Mouse (Mus musculus) WW6 (cell line): ENCODE results near the gene Klhl21.
"Not testable (repeated sequence)": the region's sequence is repeated elsewhere in the genome, so short reads cannot be mapped to it uniquely, and the experiment has no call there.

ENCODE experiments used
- DNase-seq: peaks from one replicate; pipeline ENCODE4 v3.0.0-alpha.2; 2013; ENCODE audit warnings: low read depth, low spot score

Klhl21 gene

DNA sequence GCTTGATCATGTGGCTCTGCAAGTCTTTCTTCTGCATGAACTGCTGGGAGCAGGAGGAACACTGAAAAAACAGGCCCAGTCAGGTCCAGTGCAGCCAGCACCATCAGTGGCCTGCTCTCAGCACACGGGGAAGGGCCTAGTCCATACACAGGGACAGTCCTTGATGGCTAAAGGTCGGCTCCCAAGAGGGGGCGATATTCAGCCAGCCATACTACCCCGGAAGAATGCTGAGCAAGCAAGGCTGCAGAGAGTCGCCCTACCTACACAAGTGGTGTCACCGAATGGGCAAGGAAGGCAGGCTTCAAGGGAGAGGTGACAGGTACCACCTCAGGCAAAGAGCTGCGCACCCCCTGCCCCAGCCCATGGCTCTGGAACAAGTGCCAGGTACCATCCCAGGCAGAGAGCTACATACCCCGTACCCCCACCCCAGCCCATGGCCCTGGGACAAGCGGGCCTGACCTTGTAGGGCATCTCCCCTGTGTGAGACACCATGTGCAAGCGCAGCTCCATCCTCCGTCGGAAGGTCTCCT is 13.0 kb downstream of the Klhl21 start:
- no peak for DNase-seq

DNA sequence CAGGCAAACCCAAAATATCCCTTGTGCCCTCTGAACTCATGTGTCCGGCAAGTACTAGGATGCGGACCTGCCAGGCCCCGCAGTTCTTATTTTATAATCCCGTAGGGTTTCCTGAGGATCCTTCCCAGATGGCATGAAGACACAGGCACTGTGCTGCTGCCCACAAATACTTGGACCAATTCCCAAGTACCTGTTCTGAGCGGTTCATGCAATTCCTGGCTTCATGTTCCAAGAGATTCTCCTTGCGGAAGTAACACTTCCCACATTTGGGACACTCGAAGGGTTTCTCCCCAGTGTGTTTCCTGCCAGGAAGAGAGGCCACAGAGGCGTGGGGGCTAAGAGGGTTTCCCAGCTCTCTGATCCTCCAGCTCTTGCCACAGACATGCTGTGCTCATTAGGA is 13.9 kb downstream of the Klhl21 start:
- DNase-seq: no peak

DNA sequence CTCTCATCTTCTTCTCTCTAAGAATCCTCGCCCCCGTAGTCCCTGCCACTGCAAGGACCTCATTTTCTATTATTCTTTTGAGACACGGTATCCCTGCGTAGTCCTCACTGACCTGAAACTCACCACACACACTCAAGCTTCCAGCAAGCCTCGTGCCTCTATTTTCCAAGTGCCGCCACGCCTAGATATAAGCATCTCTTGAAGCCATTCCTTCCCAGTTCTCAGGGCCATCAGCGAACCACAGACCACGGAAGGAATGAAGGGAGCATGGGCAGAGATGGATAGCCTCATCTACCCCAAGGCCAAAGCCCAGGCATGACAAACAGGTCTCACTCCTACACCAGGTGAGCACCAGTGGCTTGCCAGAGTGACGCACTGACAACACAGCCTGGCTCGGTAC is 15.9 kb downstream of the Klhl21 start:
- no peak for DNase-seq

DNA sequence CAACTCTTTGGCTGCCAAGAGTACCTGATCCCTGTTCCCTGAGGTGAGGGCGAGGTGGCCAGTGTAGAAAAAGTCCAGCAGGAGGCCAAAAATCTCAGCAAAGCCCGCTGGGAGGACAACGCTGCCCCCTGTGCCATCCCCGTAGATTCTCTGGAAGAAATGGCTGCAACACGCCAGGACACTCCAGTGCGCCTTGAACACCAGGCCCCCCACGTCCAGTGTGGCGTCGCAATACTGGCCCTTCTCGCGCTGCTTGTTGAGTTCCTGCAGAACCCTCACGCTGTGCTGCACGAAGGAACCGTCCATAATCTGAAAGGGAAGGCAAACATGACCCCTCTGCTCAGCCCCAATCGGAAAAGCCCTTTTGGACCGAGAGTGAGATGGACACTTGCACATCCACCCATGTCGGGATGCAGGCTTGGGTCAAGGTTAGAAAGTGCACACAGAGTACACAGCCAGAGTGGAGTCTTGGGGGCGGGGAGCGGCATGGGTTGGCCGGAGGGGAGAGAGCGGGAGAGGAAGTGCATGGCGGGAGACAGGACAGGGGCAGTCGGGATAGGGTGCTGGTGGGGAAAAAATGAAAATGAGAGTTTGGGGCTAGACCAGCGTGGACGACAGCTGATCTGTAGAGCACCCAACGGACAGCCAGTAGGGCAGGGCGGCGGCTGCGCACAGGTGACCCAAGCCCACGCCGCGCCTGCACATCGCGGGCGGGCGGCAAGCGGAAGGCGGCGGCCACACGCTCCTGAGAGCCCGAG is 18.3 kb downstream of the Klhl21 start:
- DNase-seq: no peak

DNA sequence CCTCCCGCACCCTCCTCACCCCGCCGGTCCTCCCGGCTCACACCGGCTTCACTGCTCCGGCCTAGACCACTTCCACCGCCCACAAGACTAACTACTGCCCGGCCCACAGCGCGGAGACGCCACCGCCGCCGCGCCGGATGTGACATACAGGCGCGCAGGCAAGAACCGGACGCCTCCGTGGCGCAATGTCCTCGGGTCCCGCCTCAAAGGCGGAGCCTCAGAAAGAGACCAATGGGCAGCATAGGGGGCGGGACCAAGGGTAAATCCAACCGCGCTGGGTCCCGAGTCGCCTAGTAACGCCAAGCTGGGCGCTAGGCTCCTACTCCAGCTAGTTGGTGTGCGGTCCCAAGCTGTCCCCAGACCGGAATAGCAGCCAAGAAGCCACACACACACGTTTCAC is 18.9 kb downstream of the Klhl21 start, which contains the start of gene Zbtb48:
TSS of gene Zbtb48 (minus strand) at position 148 of the 400 bp plus-strand sequence.
- DNase-seq: peak; percentile 89

DNA sequence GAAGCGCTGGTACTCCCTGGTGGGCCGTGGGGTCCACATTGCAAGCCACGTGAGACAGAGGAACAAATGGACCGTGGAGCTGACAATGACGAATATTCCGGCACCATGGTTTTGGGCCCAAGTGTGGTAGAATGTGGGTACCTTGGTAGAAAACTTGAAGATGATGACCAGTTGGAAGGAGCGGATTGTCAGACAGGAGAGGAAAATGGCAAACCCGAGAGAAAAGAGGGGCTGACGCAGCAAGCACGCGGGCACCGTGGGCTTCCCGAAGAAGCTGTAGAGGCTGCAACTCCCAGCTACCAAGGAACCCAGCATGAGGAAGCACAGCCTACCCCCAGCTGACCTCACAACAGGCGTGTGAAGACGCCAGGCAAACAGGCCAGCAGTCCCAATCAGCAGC is 19.9 kb downstream of the Klhl21 start:
- no peak for DNase-seq

DNA sequence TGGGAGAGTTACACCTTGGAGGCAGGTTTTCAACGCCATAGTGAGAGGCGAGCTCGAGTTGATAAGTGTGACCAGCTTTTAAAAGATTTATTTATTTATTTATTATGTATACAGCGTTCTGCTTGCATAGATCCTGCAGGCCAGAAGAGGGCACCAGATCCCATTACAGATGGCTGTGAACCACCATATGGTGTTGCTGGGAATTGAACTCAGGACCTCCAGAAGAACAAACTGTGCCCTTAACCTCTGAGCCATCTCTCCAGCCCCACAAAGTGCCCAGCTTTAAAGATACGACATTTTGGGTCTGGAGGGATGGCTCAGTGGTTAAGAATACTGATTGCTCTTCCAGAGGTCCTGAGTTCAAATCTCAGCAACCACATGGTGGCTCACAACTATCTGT is 20.5 kb downstream of the Klhl21 start:
- DNase-seq: no peak

DNA sequence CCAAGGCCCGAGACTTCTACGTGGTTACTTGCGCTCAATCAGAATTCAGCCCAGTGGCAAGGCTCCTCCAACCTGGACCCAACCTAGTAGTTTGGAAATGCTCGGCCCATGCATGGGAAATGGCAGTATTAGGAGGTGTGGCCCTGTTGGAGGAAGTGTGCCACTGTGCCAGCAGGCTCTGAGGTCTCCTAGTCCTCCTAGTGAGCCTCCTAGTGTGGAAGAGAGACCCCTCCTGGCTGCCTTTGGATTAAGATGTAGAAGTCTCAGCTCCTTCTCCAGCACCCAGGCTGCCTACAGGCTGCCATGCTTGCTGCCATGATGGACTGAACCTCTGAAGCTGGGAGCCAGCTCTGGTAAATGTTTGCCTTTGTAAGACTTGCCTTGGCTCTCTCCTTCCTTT is 21.4 kb downstream of the Klhl21 start:
- no peak for DNase-seq

DNA sequence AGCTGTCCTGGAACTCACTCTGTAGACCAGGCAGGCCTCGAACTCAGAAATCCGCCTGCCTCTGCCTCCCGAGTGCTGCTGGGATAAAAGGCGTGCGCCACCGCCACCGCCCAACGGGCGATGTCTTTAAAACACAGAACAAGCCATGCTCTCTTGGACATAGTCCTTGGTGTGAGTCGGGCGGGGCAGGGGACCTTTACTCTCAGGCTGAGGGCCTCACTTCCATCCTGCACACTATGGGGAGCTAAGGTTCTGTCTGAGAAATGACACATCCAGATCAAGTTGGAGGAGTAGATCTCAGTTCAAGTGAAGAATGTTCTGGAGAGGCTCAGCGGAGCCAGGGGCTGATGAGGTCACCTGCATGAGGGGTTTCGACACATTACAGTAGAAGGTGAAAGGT is 24.3 kb downstream of the Klhl21 start:
- no peak for DNase-seq

DNA sequence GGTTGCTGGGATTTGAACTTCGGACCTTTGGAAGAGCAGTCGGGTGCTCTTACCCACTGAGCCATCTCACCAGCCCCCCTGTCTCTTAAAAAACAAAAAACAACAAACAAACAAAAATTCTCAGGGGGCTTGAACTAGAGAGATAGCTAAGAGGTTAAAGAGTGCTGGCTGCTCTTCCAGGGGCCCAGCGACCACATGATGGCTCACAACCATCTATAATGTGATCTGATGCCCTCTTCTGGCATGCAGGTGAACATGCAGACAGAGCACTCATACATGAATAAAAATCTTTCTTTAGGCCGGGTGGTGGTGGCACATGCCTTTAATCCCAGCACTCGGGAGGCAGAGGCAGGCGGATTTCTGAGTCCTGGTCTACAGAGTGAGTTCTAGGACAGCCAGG is 27.9 kb downstream of the Klhl21 start:
- DNase-seq: not testable (repeated sequence)

DNA sequence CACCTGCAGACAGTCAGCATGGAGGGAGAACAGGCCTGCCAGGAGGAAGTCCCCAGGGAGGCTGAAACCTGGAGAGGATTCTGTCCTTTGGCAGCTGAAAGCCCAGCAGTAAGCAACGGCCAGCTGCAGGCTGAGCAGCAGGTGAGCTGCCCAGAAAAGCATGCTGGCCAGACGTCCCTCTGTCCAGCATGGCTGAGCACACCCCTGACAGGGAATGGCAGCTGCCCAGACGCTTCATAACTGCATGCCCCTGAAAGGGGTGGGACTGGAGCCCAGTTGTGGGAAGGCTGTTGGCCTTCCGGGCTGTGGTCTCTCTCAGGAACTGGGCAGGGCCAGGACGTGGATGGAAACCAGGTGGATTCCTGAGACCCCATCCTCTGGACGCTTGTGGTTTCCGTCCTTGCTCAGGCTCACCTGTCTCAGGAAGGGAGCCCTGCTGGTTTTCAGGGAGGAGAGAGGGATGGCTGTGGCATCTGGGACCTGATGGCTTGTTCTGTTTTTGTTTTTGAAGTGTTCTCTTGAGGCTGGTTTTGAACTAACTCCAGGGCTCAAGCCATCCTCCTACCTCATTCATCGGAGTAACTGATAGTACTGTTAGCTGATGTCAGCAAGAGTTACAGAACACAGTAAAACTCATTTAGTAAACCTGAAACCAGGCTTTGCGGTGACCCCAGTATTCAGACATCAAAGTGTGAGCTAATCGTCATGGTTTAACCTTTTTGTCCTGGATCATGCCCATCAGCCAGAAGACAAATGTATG is 29.8 kb downstream of the Klhl21 start, which contains the start of gene Tas1r1:
TSS of gene Tas1r1 (minus strand) at position 344 of the 760 bp plus-strand sequence.
- DNase-seq: no peak

DNA sequence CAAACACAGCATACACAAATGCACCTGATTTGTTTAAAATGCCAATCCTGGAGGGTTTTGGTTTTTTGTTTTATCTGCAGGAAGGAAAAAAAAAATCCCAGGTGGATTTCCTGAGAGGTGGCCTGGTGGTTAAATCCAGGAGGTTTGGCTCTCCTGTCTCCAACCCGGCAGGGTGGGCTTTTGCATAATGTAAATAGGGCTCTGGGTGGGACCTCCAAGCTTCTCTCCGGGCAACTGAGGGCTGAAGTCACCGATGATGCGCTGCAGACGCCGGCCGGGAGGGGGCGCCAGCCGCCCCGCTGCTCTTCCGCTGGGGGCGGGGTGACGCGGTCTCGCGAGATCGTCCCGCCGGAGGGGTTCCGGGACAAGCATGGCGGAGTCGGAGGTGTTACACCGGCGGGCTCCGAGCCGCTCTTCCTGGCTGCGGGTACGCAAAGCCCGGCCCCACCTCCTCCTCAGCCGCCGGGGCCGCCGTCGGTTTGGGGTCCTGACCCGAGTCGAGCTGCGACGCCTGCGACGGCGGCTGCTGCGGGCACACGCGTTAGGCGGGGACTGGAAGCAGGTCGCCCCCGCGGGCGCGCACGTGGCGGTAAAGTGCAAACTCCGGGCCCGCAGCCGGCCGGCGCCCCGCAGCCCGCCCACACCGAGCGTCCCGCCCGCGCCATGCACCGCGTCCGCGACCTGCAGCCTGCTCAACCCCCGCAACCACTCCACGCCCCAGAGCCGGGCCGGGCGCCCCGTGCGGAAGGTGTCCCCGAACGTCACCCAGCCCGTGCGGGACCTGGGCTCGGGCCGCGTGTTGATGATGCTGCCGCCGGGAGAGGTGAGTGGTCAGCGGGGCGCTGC is 30.6 kb downstream of the Klhl21 start, which contains the start of gene Nol9:
TSS of gene Nol9 (plus strand) at position 337 of the 846 bp plus-strand sequence.
- DNase-seq: peak; percentile 80

DNA sequence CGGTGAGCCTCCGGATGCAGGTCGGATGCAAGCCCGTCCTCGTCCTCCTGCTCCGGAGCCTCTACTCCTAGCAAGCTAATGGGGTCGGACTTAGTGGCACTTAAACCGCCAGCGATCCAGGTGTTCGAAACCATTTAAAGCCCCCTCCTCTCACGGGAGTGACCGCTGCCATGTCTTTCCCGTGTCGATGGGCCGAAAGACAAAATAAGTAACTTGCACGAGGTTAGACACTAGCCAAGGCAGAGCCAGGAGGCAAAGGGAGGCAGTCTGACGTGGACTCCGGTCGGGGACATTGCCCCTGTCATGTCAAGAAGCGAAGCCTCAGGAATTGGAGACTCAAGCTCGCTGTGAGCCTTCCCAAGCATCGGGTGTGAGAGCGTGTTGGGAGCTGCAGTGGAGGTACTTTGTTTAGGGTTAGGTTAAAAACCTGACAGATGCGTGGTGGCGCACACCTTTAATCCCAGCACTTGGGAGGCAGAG is 31.3 kb downstream of the Klhl21 start:
- no peak for DNase-seq

DNA sequence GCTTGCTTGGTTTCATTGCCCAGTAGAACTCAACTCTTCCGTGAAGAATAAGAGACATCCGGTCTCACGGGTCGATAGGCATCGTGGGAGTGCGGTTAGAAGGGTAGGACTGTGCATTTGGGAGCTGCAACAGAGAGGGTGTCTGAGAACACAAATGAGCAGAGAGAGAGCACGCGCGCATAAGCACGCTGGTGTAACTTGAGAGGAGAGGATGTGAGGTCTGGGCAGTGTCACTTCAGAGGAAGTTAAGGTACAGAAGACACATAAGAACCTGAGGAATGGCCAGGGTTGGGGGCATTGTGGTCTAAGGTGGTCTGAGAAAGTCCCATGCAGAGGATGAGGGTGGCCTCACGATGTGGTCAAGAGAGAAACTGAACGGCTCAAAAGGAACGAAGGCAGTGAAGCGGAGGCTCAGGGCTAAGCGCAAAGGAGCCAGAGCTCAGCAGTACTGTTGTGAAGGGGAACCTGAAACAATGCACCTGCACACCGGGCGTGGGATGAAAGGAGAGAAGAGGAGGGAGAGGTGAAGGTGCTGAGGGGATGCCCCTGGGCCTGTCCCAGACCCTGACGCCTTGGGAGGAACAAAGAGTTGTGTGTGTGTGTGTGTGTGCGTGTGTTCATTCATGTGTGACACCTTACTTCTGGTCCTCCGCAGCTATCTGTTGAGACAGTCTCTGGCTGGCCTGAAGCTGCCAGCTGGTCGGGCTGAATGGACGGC is 33.5 kb downstream of the Klhl21 start:
- DNase-seq: no peak

DNA sequence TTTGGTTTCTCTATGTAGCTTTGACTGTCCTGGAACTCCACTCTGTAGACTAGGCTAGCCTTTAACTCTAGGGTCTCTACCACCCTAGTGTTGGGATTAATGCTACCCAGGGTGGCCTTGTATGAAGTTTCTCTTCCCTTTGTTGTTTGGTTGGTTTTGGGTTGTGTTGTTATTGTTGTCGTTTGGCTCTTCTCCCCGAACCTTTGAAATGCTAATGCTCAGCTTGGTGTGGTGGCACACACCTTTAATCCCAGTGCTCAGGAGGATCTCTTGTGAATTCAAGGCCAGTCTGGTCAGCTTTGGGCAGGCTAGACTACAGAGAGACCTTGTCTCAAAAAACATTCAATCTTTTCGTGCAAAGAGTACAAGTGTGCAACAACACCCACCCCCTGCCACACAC is 34.6 kb downstream of the Klhl21 start:
- DNase-seq: no peak

DNA sequence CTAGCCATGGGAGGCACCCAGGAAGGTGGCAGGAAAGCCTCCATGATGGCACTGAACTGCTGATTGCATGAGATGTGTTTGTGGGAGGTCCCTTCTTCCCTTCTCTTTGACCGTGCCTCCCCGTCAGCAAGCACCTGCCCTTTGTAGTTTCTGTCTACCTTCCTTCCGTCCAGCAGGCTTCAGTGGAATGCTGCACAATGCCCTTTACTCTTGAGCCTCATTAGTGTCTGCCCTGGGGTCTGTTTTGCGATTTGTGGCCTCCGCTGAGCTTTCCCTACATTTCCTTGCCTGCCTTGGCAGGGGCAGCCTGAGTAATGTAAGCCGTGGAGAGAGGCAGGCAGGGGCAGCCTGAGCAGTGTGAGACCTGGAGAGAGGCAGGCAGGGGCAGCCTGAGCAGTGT is 36.0 kb downstream of the Klhl21 start:
- DNase-seq: no peak

DNA sequence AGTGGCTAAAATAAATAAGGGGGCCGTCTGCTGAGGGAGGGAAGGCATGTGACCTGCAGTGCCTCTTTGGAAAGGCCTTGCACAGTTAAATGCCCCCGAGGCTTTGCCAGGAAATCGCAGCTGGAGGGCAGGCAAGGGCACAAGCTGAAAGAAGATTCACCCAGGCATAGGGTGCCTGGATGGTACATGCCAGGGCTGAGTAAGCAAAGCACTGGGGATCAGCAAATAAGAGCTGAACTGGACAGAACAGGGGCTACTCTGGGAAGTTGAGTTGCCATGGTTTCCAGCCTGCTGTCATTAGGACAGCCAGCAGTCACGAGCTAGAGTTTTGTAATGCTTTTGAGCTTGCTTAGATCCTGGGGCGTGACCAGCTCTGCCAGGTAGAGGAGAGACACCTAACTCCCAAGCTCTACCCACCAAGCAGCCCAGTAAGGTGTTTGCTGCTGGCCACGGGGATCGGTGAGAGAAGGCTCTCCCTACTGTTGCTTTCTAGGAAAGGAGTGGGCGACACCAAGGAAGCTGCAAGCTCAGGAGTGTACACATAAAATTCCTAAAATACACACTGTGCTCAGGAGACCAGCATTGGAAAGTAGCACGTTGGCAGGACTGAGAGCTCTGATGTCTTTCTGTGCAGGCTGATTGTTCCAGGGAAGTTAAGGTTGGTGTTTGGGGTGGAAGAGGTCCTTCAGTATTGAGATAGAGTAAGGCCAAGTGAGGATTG is 53.9 kb downstream of the Klhl21 start:
- DNase-seq: no peak

DNA sequence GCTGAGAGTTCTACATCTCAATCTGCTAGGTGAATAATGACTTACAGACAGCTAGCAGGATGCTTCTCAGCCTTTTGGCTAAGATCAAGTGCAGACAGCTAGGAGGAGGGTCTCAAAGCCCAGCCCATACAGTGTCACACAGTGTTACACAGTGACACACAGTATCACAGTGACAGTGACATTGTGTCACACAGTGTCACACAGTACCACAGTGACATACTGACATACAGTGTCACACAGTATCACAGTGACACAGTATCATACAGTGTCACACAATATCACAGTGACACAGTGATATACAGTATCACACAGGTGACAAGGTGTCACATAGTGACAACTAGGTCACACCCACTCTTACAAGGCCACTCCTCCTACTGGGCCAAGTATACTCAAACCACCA is 58.7 kb downstream of the Klhl21 start:
- DNase-seq: no peak
